Mouse (Mus musculus): ENCODE data around the gene Xpo4. TPM values are rescaled to one million over a fixed set of nuclear protein-coding genes. Genes with fewer than 3 reads are reported as not detected.
A peak's percentile ranks its signal among the peaks of the same experiment; 100 is the strongest.

Gene Xpo4
- polyA plus RNA-seq, 1 experiment from 2014 or later, result 17.0 TPM

DNA sequence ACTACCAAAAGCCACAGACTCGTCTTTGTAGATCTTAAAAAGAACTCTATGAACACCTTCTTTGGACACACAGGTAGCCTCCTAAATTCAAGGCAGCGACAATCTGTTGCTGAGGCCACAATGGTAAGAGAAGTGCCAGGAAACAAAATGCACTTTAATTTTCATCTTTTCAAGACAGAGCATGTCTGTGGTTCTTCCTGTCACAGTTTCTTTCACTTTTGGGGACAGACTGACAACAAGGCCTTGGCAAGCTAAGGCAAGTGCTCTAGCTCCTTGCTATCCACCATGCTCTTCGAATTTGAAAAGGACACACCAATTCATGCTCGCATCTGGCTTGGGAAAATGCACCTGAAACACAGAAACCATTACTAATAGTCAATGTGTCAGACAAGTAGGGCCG, 72.0 kb downstream of the Xpo4 start:
- Histone ChIP-seq H3K4me3 (ENCODE audit: low read length) (no peak overlapping the region), H3K27me3 (replicated peaks; ENCODE audit: control insufficient read depth, insufficient read depth, low read length) (no peaks in the 10 kb centered on the region), H3K27ac (ENCODE audit: low read length) (no peak overlapping the region), H3K4me2 (ENCODE audit: low read depth, low read length) (no peak overlapping the region), H3K9ac (ENCODE audit: low read depth, low read length) (no peak overlapping the region), H3K36me3 (ENCODE audit: control insufficient read depth, insufficient read depth, low read length) (peaks cover 15% of the 10 kb centered on the region; the same call in 1 of the 2 replicates), H3K4me1 (ENCODE audit: control insufficient read depth, insufficient read depth, low read length) (no peaks in the 10 kb centered on the region), H3K9me3 (ENCODE audit: control insufficient read depth, low read length) (no peaks in the 10 kb centered on the region)
- 95% methylated on average over 5 of the region's 5 CpGs for WGBS
- ATAC-seq, result no peak

GRCm38 (mm10) chr14:57591830-57592229, 73.4 kb downstream of the Xpo4 start:
- H3K27ac ChIP-seq (ENCODE audit: low read length), result no peak overlapping the region
- H3K4me3 ChIP-seq (ENCODE audit: low read length), result no peak overlapping the region
- 93% methylated on average over 3 of the region's 3 CpGs for WGBS
- no peaks in the 10 kb centered on the region for H3K4me1 ChIP-seq (ENCODE audit: control insufficient read depth, insufficient read depth, low read length)
- H3K36me3 ChIP-seq (ENCODE audit: control insufficient read depth, insufficient read depth, low read length), result peaks cover 18% of the 10 kb centered on the region; the same call in 1 of the 2 replicates
- H3K27me3 ChIP-seq (replicated peaks; ENCODE audit: control insufficient read depth, insufficient read depth, low read length), result no peaks in the 10 kb centered on the region
- H3K9ac ChIP-seq (ENCODE audit: low read depth, low read length), result no peak overlapping the region
- no peaks in the 10 kb centered on the region for H3K9me3 ChIP-seq (ENCODE audit: control insufficient read depth, low read length)
- H3K4me2 ChIP-seq (ENCODE audit: low read depth, low read length), result no peak overlapping the region
- ATAC-seq, result no peak

GRCm38 (mm10) chr14:57576364-57577060, 88.7 kb downstream of the Xpo4 start:
- H3K9me3 ChIP-seq (ENCODE audit: control insufficient read depth, low read length), result peaks cover 4% of the 10 kb centered on the region

DNA sequence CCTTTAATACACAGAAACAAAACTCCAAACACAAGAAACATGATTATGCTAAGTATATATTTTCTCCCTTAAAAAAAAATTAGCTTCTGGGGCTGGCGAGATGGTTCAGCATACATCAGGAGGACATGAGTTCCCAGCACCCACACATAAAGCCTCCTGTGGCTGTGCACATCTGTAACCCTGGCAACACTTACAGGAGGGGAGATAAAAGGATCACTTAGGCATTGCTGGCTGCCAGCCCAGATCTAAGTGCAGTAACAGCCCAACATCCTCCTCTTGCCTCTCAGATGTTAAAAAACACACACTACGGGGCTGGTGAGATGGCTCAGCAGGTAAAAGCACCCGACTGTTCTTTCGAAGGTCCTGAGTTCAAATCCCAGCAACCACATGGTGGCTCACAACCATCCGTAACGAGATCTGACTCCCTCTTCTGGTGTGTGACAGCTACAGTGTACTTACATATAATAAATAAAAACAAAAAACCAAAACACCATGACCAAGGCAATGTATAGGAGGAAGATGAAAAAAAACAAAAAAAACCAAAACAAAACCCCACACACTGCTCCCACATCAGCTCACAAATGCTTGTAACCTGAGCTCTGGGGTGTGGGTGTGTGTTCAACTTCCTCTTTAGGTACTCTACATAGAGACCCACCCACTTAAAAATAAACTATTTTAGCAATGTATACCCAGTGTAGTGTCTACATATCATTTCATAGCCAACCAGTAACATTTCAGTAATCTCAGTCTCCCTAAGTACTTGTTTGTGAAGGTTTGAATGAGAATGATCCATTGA, 90.2 kb downstream of the Xpo4 start:
- 83% methylated on average over 6 of the region's 6 CpGs for WGBS
- 0 out of 2 replicates have a peak, but pooled peaks cover 5% of the 10 kb centered on the region for H3K4me1 ChIP-seq (ENCODE audit: control insufficient read depth, insufficient read depth, low read length)
- H3K9me3 ChIP-seq (ENCODE audit: control insufficient read depth, low read length), result peaks cover 4% of the 10 kb centered on the region
- no peak overlapping the region for H3K9ac ChIP-seq (ENCODE audit: low read depth, low read length)
- peaks cover 3% of the 10 kb centered on the region; the same call in 1 of the 2 replicates for H3K36me3 ChIP-seq (ENCODE audit: control insufficient read depth, insufficient read depth, low read length)
- H3K4me2 ChIP-seq (ENCODE audit: low read depth, low read length), result no peak overlapping the region
- H3K27me3 ChIP-seq (replicated peaks; ENCODE audit: control insufficient read depth, insufficient read depth, low read length), result no peaks in the 10 kb centered on the region
- no peak overlapping the region for H3K4me3 ChIP-seq (ENCODE audit: low read length)
- ATAC-seq, result no peak
- H3K27ac ChIP-seq (ENCODE audit: low read length), result no peak overlapping the region

More at GRCm38 (mm10) chr14:57576364-57577060, 88.7 kb downstream of the Xpo4 start:
- WGBS, result 88% methylated on average over 2 of the region's 2 CpGs
- H3K4me3 ChIP-seq (ENCODE audit: low read length), result no peak overlapping the region
- peaks cover 3% of the 10 kb centered on the region; the same call in 1 of the 2 replicates for H3K36me3 ChIP-seq (ENCODE audit: control insufficient read depth, insufficient read depth, low read length)
- H3K4me2 ChIP-seq (ENCODE audit: low read depth, low read length), result no peak overlapping the region
- H3K27ac ChIP-seq (ENCODE audit: low read length), result no peak overlapping the region
- ATAC-seq, result no peak
- H3K4me1 ChIP-seq (ENCODE audit: control insufficient read depth, insufficient read depth, low read length), result no peaks in the 10 kb centered on the region
- H3K27me3 ChIP-seq (replicated peaks; ENCODE audit: control insufficient read depth, insufficient read depth, low read length), result no peaks in the 10 kb centered on the region
- H3K9ac ChIP-seq (ENCODE audit: low read depth, low read length), result no peak overlapping the region

DNA sequence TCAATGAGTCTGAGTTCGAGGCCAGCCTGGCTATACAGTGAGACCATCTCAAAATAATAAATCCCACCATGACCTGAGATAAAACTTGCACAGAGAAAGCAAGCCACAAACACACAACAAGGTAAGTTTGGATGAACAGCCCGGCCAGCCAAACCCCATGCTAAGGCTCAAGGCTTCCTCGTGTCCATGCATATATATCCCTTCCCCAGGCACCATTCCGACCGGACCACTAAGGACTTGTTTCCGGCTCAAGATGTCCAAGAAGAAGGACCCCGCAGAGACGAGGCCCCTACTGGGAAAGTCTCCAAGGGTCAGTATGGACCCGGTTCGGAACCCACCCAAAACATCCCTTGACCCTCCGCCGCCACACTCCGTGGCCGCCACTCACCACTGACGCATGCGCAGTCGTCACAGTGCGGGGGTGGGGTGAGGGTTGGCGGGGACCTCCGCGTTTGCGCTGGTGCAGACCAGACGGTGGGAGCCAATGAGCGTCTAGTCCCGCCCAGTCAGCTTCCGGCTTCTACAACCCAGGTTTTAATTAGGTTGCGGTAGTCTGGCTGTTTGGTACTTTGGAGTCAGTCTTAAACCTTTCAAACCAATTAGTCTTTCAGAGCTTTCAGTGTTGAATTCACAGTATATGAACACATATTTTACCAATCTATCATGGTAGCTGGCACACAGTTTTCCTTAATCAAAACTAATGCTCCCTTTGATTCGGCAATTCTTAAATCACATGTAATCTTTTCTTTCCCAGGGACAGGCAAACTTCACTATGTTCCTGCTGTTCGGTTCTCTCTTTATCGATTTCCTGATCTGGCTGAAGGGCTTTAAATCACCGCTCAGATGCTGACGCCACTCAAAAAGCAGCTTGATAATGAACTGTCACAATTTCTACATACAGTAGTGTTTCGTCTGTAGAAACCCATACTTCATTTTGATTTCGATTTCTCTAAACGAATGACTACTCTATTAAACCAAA, 93.8 kb downstream of the Xpo4 start, which contains the start of gene Eef1akmt1:
Eef1akmt1 (minus strand) TSS at position 458 of the 979 bp plus-strand sequence.
- peak; percentile 99 for ATAC-seq
- H3K4me1 ChIP-seq (ENCODE audit: control insufficient read depth, insufficient read depth, low read length), result 0 out of 2 replicates have a peak, but pooled peaks cover 5% of the 10 kb centered on the region
- peak within 1 kb of the TSS; percentile 67 for H3K4me3 ChIP-seq (ENCODE audit: low read length)
- H3K9me3 ChIP-seq (ENCODE audit: control insufficient read depth, low read length), result peaks cover 4% of the 10 kb centered on the region
- no peaks in the 10 kb centered on the region for H3K27me3 ChIP-seq (replicated peaks; ENCODE audit: control insufficient read depth, insufficient read depth, low read length)
- H3K27ac ChIP-seq (ENCODE audit: low read length), result peak within 1 kb of the TSS; percentile 64
- WGBS, result 9% methylated on average over 35 of the region's 35 CpGs
- H3K9ac ChIP-seq (ENCODE audit: low read depth, low read length), result peak within 1 kb of the TSS; percentile 80
- no peaks in the 10 kb centered on the region; the same call in 1 of the 2 replicates for H3K36me3 ChIP-seq (ENCODE audit: control insufficient read depth, insufficient read depth, low read length)
- peak within 1 kb of the TSS; percentile 68 for H3K4me2 ChIP-seq (ENCODE audit: low read depth, low read length)

GRCm38 (mm10) chr14:57565626-57566025, 99.6 kb downstream of the Xpo4 start:
- no peak for ATAC-seq

DNA sequence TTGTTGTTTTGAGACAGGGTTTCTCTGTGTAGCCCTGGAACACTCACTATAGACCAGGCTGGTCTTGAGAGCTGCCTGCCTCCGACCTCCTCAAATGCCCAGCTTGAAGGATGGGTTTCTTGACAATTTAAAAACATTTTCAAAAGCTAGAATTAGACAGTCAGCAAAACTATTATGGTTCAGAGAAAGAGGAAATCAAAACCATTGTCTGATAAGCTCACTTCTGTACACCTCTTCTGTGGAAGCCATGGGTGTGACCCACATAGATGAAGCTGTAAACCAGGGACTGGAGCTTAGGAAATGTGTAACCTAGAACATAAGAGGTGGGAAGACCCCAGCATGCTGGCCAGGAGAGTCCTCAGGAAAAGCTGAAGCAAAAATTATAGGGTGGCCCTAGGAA, 108.3 kb downstream of the Xpo4 start:
- no peaks in the 10 kb centered on the region for H3K27me3 ChIP-seq (replicated peaks; ENCODE audit: control insufficient read depth, insufficient read depth, low read length)
- no peak overlapping the region for H3K9ac ChIP-seq (ENCODE audit: low read depth, low read length)
- no peaks in the 10 kb centered on the region for H3K9me3 ChIP-seq (ENCODE audit: control insufficient read depth, low read length)
- no peak for ATAC-seq
- H3K4me3 ChIP-seq (ENCODE audit: low read length), result no peak overlapping the region
- H3K4me1 ChIP-seq (ENCODE audit: control insufficient read depth, insufficient read depth, low read length), result no peaks in the 10 kb centered on the region
- WGBS, result 94% methylated on average over 1 of the region's 1 CpGs
- 0 out of 2 replicates have a peak, but pooled peaks cover 4% of the 10 kb centered on the region for H3K36me3 ChIP-seq (ENCODE audit: control insufficient read depth, insufficient read depth, low read length)
- H3K27ac ChIP-seq (ENCODE audit: low read length), result no peak overlapping the region
- no peak overlapping the region for H3K4me2 ChIP-seq (ENCODE audit: low read depth, low read length)

More at GRCm38 (mm10) chr14:57565626-57566025, 99.6 kb downstream of the Xpo4 start:
- no peak overlapping the region for H3K4me3 ChIP-seq (ENCODE audit: low read length)
- H3K9me3 ChIP-seq (ENCODE audit: control insufficient read depth, low read length), result no peaks in the 10 kb centered on the region
- H3K27ac ChIP-seq (ENCODE audit: low read length), result no peak overlapping the region
- no peak overlapping the region for H3K9ac ChIP-seq (ENCODE audit: low read depth, low read length)
- H3K4me2 ChIP-seq (ENCODE audit: low read depth, low read length), result no peak overlapping the region
- H3K27me3 ChIP-seq (replicated peaks; ENCODE audit: control insufficient read depth, insufficient read depth, low read length), result no peaks in the 10 kb centered on the region
- WGBS, result 80% methylated on average over 6 of the region's 6 CpGs
- H3K36me3 ChIP-seq (ENCODE audit: control insufficient read depth, insufficient read depth, low read length), result no peaks in the 10 kb centered on the region
- H3K4me1 ChIP-seq (ENCODE audit: control insufficient read depth, insufficient read depth, low read length), result 0 out of 2 replicates have a peak, but pooled peaks cover 2% of the 10 kb centered on the region

- no peaks in the 10 kb centered on the region for H3K4me1 ChIP-seq (ENCODE audit: control insufficient read depth, insufficient read depth, low read length)
- H3K9me3 ChIP-seq (ENCODE audit: control insufficient read depth, low read length), result no peaks in the 10 kb centered on the region
- H3K4me3 ChIP-seq (ENCODE audit: low read length), result no peak overlapping the region
- no peak for ATAC-seq
- H3K36me3 ChIP-seq (ENCODE audit: control insufficient read depth, insufficient read depth, low read length), result 0 out of 2 replicates have a peak, but pooled peaks cover 4% of the 10 kb centered on the region
- H3K4me2 ChIP-seq (ENCODE audit: low read depth, low read length), result no peak overlapping the region
- H3K27ac ChIP-seq (ENCODE audit: low read length), result no peak overlapping the region
- 89% methylated on average over 7 of the region's 7 CpGs for WGBS
- no peak overlapping the region for H3K9ac ChIP-seq (ENCODE audit: low read depth, low read length)
- no peaks in the 10 kb centered on the region for H3K27me3 ChIP-seq (replicated peaks; ENCODE audit: control insufficient read depth, insufficient read depth, low read length)
These were observed 109.7 kb downstream of the Xpo4 start for GRCm38 (mm10) chr14:57555471-57556070.
